In genomic region chr8:109232281-109233234, GRCm38 (mm10) we compare ENCODE assay signal across 13 mouse cellular contexts.
DNase-seq lines count a peak whose midpoint lies in the region; ATAC-seq and TF ChIP-seq lines count a peak whose summit lies in the region.
"Had no signal": no experiment of that assay in that cellular context is flagged by ENCODE, and none has a peak within 500 bp of the region (broad histone marks: within the 10 kb centered on the region; RNA-seq: fewer than 3 reads in every experiment).

No protein-coding gene starts in this region.

- peak overlapping the region; percentile 17; the same call in 1 of the 2 replicates for H3K4me3 ChIP-seq in left cerebral cortex, adult 2 months
- H3K4me3 ChIP-seq in forebrain, embryonic 12.5 days (replicated peaks): no peak overlapping the region
- peak overlapping the region; percentile 11; the same call in 1 of the 2 replicates for H3K4me3 ChIP-seq in hindbrain, embryonic 15.5 days
- H3K4me3 ChIP-seq in midbrain, postnatal 0 days (ENCODE audit: low read depth, low read length): peak overlapping the region; percentile 9; the same call in 1 of the 2 replicates
- H3K4me3 ChIP-seq: embryonic facial prominence, embryonic 13.5 days; heart, embryonic 12.5 days had no signal

- ATAC-seq in forebrain, embryonic 12.5 days (ENCODE audit: low FRiP score): peak; percentile 51; the same call in 1 of the 2 replicates
- peak; percentile 30; the same call in 1 of the 2 replicates for ATAC-seq in hindbrain, embryonic 15.5 days (ENCODE audit: low FRiP score, low read depth)
- no peak for ATAC-seq in midbrain, postnatal 0 days (ENCODE audit: low FRiP score)
- no peak for ATAC-seq in inflammation-experienced regulatory T-cells, adult 6 months

- peak overlapping the region; percentile 23; the same call in 1 of the 2 replicates for H3K4me2 ChIP-seq in forebrain, embryonic 12.5 days
- peak overlapping the region; percentile 43 for H3K4me2 ChIP-seq in hindbrain, embryonic 15.5 days
- peak overlapping the region; percentile 41 for H3K4me2 ChIP-seq in midbrain, postnatal 0 days (ENCODE audit: low read depth, low read length, poor library complexity, severe bottlenecking)
- H3K4me2 ChIP-seq: embryonic facial prominence, embryonic 13.5 days; heart, embryonic 12.5 days had no signal

- peaks cover 12% of the 10 kb centered on the region for H3K4me1 ChIP-seq in forebrain, embryonic 12.5 days
- peaks cover 25% of the 10 kb centered on the region for H3K4me1 ChIP-seq in hindbrain, embryonic 15.5 days (replicated peaks)
- 0 out of 2 replicates have a peak, but pooled peaks cover 2% of the 10 kb centered on the region for H3K4me1 ChIP-seq in midbrain, postnatal 0 days (ENCODE audit: insufficient read depth, low read length)
- H3K4me1 ChIP-seq: heart, embryonic 12.5 days had no signal

- DNase-seq in left cerebral cortex, adult 2 months (ENCODE audit: extremely low spot score in 1 of 2, low spot score in 2 of 2): no peak
- no peak for DNase-seq in left cerebral cortex, adult 18-20 months (ENCODE audit: low spot score in 2 of 2)
- DNase-seq in midbrain, postnatal 0 days (ENCODE audit: low spot score): peak; percentile 45
- DNase-seq in thymus, postnatal 4 days: no peak
- no peak for DNase-seq in heart, postnatal 36 days
- DNase-seq: adrenal gland, postnatal 25 days; thymus, postnatal 25 days had no signal

- H3K36me3 ChIP-seq in forebrain, embryonic 12.5 days (replicated peaks): no peaks in the 10 kb centered on the region
- H3K36me3 ChIP-seq in hindbrain, embryonic 15.5 days: no peaks in the 10 kb centered on the region
- H3K36me3 ChIP-seq in midbrain, postnatal 0 days (ENCODE audit: insufficient read depth, low read length): no peaks in the 10 kb centered on the region
- H3K36me3 ChIP-seq: embryonic facial prominence, embryonic 13.5 days; G1E; heart, embryonic 12.5 days had no signal

- H3K27me3 ChIP-seq in forebrain, embryonic 12.5 days: 0 out of 2 replicates have a peak, but pooled peaks cover 2% of the 10 kb centered on the region
- H3K27me3 ChIP-seq in hindbrain, embryonic 15.5 days: no peaks in the 10 kb centered on the region
- no peaks in the 10 kb centered on the region for H3K27me3 ChIP-seq in midbrain, postnatal 0 days (ENCODE audit: insufficient read depth, low read length)
- H3K27me3 ChIP-seq: embryonic facial prominence, embryonic 13.5 days; heart, embryonic 12.5 days had no signal

- no peaks in the 10 kb centered on the region for H3K9me3 ChIP-seq in forebrain, embryonic 12.5 days
- no peaks in the 10 kb centered on the region for H3K9me3 ChIP-seq in hindbrain, embryonic 15.5 days
- H3K9me3 ChIP-seq in midbrain, postnatal 0 days (ENCODE audit: low read length): no peaks in the 10 kb centered on the region
- H3K9me3 ChIP-seq: embryonic facial prominence, embryonic 13.5 days; heart, embryonic 12.5 days had no signal

- intact Hi-C loops in left cerebral cortex, adult 2 months (cut with DNase I): no loop called here
- intact Hi-C loops in heart, postnatal 36 days (cut with DNase I): no loop called here

- no peak for TF ChIP-seq CTCF in left cerebral cortex, adult 2 months (IDR thresholded peaks at IDR 0.05)
- TF ChIP-seq CTCF in midbrain, postnatal 0 days (IDR thresholded peaks at IDR 0.05): no peak

- H3K9ac ChIP-seq in forebrain, embryonic 12.5 days: no peak overlapping the region
- H3K9ac ChIP-seq in hindbrain, embryonic 15.5 days: 0 out of 2 replicates have a peak overlapping the region, but pooled peaks have one; percentile 8
- H3K9ac ChIP-seq in midbrain, postnatal 0 days (replicated peaks; ENCODE audit: low read length, poor library complexity, severe bottlenecking): peak overlapping the region; percentile 37
- H3K9ac ChIP-seq: embryonic facial prominence, embryonic 13.5 days; heart, embryonic 12.5 days had no signal

- no peak overlapping the region for H3K27ac ChIP-seq in left cerebral cortex, adult 2 months
- H3K27ac ChIP-seq in forebrain, embryonic 12.5 days: no peak overlapping the region
- peak overlapping the region; percentile 58 for H3K27ac ChIP-seq in hindbrain, embryonic 15.5 days (replicated peaks)
- no peak overlapping the region; the same call in none of the 2 replicates for H3K27ac ChIP-seq in midbrain, postnatal 0 days (ENCODE audit: low read depth, low read length)
- H3K27ac ChIP-seq: embryonic facial prominence, embryonic 13.5 days had no signal

- WGBS in forebrain, embryonic 12.5 days: 47% methylated on average over 32 of the region's 32 CpGs
- WGBS in hindbrain, embryonic 15.5 days: 25% methylated on average over 32 of the region's 32 CpGs
- 20% methylated on average over 32 of the region's 32 CpGs for WGBS in midbrain, postnatal 0 days

Comparison
In these comparisons a context has a peak if more than half of its experiments do, and no peak if none do; other contexts are left out.
1. ATAC-seq: peak in forebrain, embryonic 12.5 days (single experiment) and hindbrain, embryonic 15.5 days (single experiment); none in midbrain, postnatal 0 days (single experiment) and inflammation-experienced regulatory T-cells, adult 6 months (single experiment).
2. Peak in every context shown above with its lines, with median percentiles within 50 percentile points of each other: H3K4me2 ChIP-seq.